In the genomic region with DNA sequence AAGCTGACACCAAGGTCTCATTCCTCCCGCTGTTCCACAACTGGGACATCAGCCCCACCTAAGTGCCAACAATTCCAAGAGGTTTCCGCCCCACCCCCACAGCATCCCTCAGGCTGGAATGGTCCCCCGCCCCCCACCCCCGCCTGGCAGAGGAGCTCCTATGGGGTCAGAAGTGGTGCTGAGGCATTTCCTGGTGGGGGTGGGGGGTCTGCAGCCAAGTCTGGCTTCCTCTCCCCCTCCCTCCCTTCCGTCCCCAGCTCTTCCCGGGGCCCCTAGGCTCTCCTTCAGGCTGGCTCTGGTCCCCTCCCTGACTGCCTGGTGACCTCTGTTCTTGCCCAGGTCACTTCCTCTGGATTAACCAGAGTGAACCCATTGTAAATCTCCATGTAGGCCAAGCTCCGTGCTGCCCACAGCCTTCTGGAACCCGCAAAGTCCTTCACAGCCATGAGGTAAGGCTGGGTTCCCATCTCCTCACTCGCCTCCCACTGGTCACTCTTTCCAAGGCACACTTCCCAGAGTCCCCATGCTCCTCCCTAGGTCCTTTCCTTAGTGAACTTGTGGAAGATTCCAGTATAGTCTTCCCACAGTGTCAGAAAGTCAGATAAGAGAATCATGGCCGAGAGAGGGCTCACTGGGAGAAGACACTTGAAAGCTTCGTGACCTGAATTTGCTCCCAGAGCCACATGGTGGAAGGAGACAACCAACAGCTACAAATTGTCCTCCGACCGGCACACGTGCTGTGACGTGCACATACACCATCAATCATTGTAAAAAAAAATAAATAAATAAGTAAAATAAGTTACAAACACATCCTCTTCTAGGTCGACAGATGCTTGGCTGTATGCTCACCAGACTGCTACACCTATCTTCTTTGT, we compare ENCODE assay signal across 10 mouse cellular contexts. TPM values are rescaled to one million over a fixed set of nuclear protein-coding genes. Genes with fewer than 3 reads are reported as not detected.
DNase-seq lines count a peak whose midpoint lies in the region; ATAC-seq lines count a peak whose summit lies in the region.
"Had no signal": no experiment of that assay in that cellular context is flagged by ENCODE, and none has a peak within 500 bp of the region (broad histone marks: within the 10 kb centered on the region; RNA-seq: fewer than 3 reads in every experiment).

No protein-coding gene starts in this region.

- H3K4me1 ChIP-seq in heart, embryonic 15.5 days (replicated peaks) = peaks cover 45% of the 10 kb centered on the region
- H3K4me1 ChIP-seq in limb, embryonic 13.5 days = peaks cover 34% of the 10 kb centered on the region

- no peak overlapping the region for H3K9ac ChIP-seq in heart, embryonic 15.5 days
- H3K9ac ChIP-seq in limb, embryonic 13.5 days = 0 out of 2 replicates have a peak overlapping the region, but pooled peaks have one; percentile 32
- H3K9ac ChIP-seq: midbrain, embryonic 12.5 days had no signal

- peaks cover 1% of the 10 kb centered on the region; the same call in 1 of the 2 replicates for H3K36me3 ChIP-seq in heart, embryonic 15.5 days
- H3K36me3 ChIP-seq in limb, embryonic 13.5 days = peaks cover 9% of the 10 kb centered on the region

- H3K4me3 ChIP-seq in heart, embryonic 15.5 days = no peak overlapping the region
- no peak overlapping the region for H3K4me3 ChIP-seq in limb, embryonic 13.5 days
- H3K4me3 ChIP-seq: midbrain, embryonic 12.5 days had no signal

- H3K27ac ChIP-seq in heart, embryonic 15.5 days = peak overlapping the region; percentile 62
- H3K27ac ChIP-seq in limb, embryonic 13.5 days = no peak overlapping the region
- H3K27ac ChIP-seq: midbrain, embryonic 12.5 days had no signal

- peak; percentile 14 for ATAC-seq in heart, embryonic 15.5 days (replicated peaks; ENCODE audit: insufficient number of reproducible peaks, insufficient read depth, low FRiP score, low read depth)
- no peak for ATAC-seq in limb, embryonic 13.5 days (ENCODE audit: low FRiP score, low read depth)
- ATAC-seq in frontal cortex, adult (ENCODE audit: low TSS enrichment) = no peak

- 27% methylated on average over 16 of the region's 16 CpGs for WGBS in heart, embryonic 15.5 days
- WGBS in limb, embryonic 13.5 days = 20% methylated on average over 16 of the region's 16 CpGs

- peak; percentile 19 for DNase-seq in retina, postnatal 1 day
- no peak for DNase-seq in retina, embryonic 14.5 days (ENCODE audit: low spot score)
- DNase-seq in yolk sac, embryonic 10.5 days (ENCODE audit: low spot score) = peak; percentile 57
- no peak for DNase-seq in T-cell, adult 2 months (ENCODE audit: low spot score)
- DNase-seq in urinary bladder, postnatal 10 days (ENCODE audit: low spot score) = no peak
- DNase-seq: gastrocnemius, postnatal 14 days had no signal

- no peaks in the 10 kb centered on the region for H3K27me3 ChIP-seq in heart, embryonic 15.5 days
- H3K27me3 ChIP-seq in limb, embryonic 13.5 days = no peaks in the 10 kb centered on the region

- no peaks in the 10 kb centered on the region for H3K9me3 ChIP-seq in heart, embryonic 15.5 days (replicated peaks)
- no peaks in the 10 kb centered on the region for H3K9me3 ChIP-seq in limb, embryonic 13.5 days
- H3K9me3 ChIP-seq: midbrain, embryonic 12.5 days had no signal

- H3K4me2 ChIP-seq in heart, embryonic 15.5 days = peak overlapping the region; percentile 19; the same call in 1 of the 2 replicates
- H3K4me2 ChIP-seq in limb, embryonic 13.5 days (replicated peaks) = peak overlapping the region; percentile 23
- H3K4me2 ChIP-seq: midbrain, embryonic 12.5 days had no signal

RNA-seq across cellular contexts. Expression of a gene that starts 11.2 kb away (rescaled TPM):
- polyA plus RNA-seq in heart, embryonic 15.5 days (2015; fragmentation: Nextera tagmentation; extraction: Ambion mirVana) = 10.5 and 11.8 TPM in 2 replicates
- 23.6 and 25.0 TPM in 2 replicates for polyA plus RNA-seq in limb, embryonic 13.5 days (2015; fragmentation: Nextera tagmentation; extraction: Ambion mirVana)

RNA-seq across cellular contexts. Expression of a gene that starts 12.5 kb away (rescaled TPM):
- 87.2 and 113 TPM in 2 replicates for polyA plus RNA-seq in heart, embryonic 15.5 days (2015; fragmentation: Nextera tagmentation; extraction: Ambion mirVana)
- polyA plus RNA-seq in limb, embryonic 13.5 days (2015; fragmentation: Nextera tagmentation; extraction: Ambion mirVana) = 58.5 and 59.4 TPM in 2 replicates

RNA-seq across cellular contexts. Expression of a gene that starts 13.3 kb away (rescaled TPM):
- 0.81 and 1.9 TPM in 2 replicates for polyA plus RNA-seq in heart, embryonic 15.5 days (2015; fragmentation: Nextera tagmentation; extraction: Ambion mirVana)
- polyA plus RNA-seq in limb, embryonic 13.5 days (2015; fragmentation: Nextera tagmentation; extraction: Ambion mirVana) = 1.5 and 1.7 TPM in 2 replicates

RNA-seq across cellular contexts. Expression of a gene that starts 26.5 kb away (rescaled TPM):
- 0.30 and 0.48 TPM in 2 replicates for polyA plus RNA-seq in heart, embryonic 15.5 days (2015; fragmentation: Nextera tagmentation; extraction: Ambion mirVana)
- polyA plus RNA-seq in limb, embryonic 13.5 days (2015; fragmentation: Nextera tagmentation; extraction: Ambion mirVana) = 0.41 and 0.78 TPM in 2 replicates

RNA-seq across cellular contexts. Expression of a gene that starts 30.1 kb away (rescaled TPM):
- polyA plus RNA-seq in heart, embryonic 15.5 days (2015; fragmentation: Nextera tagmentation; extraction: Ambion mirVana) = 68.4 and 84.1 TPM in 2 replicates
- 98.8 and 105 TPM in 2 replicates for polyA plus RNA-seq in limb, embryonic 13.5 days (2015; fragmentation: Nextera tagmentation; extraction: Ambion mirVana)

Comparison
In these comparisons a context has a peak if more than half of its experiments do, and no peak if none do; other contexts are left out.
1. DNase-seq: peak in retina, postnatal 1 day (single experiment) and yolk sac, embryonic 10.5 days (single experiment); none in retina, embryonic 14.5 days (single experiment), T-cell, adult 2 months (single experiment) and urinary bladder, postnatal 10 days (single experiment).